Mouse (Mus musculus) hindbrain, postnatal 0 days (tissue): ENCODE measurements around the gene Ap5z1. TPM values are rescaled to one million over a fixed set of nuclear protein-coding genes. Genes with fewer than 3 reads are reported as not detected.

Experiments used
- ATAC-seq: fragments of 200-750 bp; cut with Nextera tagmentation; 2 replicates; pipeline ENCODE4 v1.8.0; 2017; ENCODE audit warnings: mild to moderate bottlenecking, moderate TSS enrichment, moderate library complexity
- DNase-seq: peaks from one replicate; pipeline ENCODE4 v3.0.0-alpha.2; 2015; ENCODE audit warnings: low spot score
- H3K27ac ChIP-seq: fragments of 300-500 bp; sonication (generic); 2 replicates; pipeline ENCODE4 v1.5.1; 2014; ENCODE audit warnings: mild to moderate bottlenecking
- H3K27me3 ChIP-seq: fragments of 300-500 bp; sonication (generic); 2 replicates; pipeline ENCODE4 v1.6.1; 2014; ENCODE audit warnings: low read length, mixed read lengths; ENCODE audit not compliant: insufficient read depth
- H3K36me3 ChIP-seq: fragments of 300-500 bp; sonication (generic); 2 replicates; pipeline ENCODE4 v1.6.1; 2014; ENCODE audit warnings: low read length, mixed read lengths; ENCODE audit not compliant: insufficient read depth
- H3K4me1 ChIP-seq: fragments of 300-500 bp; sonication (generic); 2 replicates; pipeline ENCODE4 v1.6.1; 2014; ENCODE audit warnings: antibody characterized with exemption, low read length, mixed read lengths; ENCODE audit not compliant: insufficient read depth
- H3K4me2 ChIP-seq: fragments of 300-500 bp; sonication (generic); 2 replicates; pipeline ENCODE4 v1.6.1; 2014; ENCODE audit warnings: low read depth, mild to moderate bottlenecking, low read length, moderate library complexity, mixed read lengths
- H3K4me3 ChIP-seq: fragments of 300-500 bp; sonication (generic); 2 replicates; pipeline ENCODE4 v1.5.1; 2014; ENCODE audit warnings: low read length
- H3K9ac ChIP-seq: fragments of 300-500 bp; sonication (generic); replicated peaks from 2 replicates; pipeline ENCODE4 v1.6.1; 2014; ENCODE audit warnings: mild to moderate bottlenecking, low read length, moderate library complexity, mixed read lengths
- H3K9me3 ChIP-seq: fragments of 300-500 bp; sonication (generic); 2 replicates; pipeline ENCODE4 v1.6.1; 2016; ENCODE audit warnings: low read length, mixed read lengths
- CTCF ChIP-seq: IDR thresholded peaks from 2 replicates; pipeline ENCODE4 v1.5.1; 2016; ENCODE audit warnings: antibody characterized with exemption, control low read depth, low read depth
- WGBS: fragments of 180-500 bp; shearing (Covaris S2); extraction: QIAGEN DNeasy Blood & Tissue Kit; methylation state at CpG from one replicate; pipeline ENCODE4 v1.1.7; 2014; 5-methylcytosine and 5-hydroxymethylcytosine counted together
- polyA plus RNA-seq: library from polyadenylated mRNA; unstranded; fragments of >200 nt; fragmentation: Nextera tagmentation; extraction: Ambion mirVana; gene quantifications from 2 replicates; pipeline ENCODE4 v1.2.1, GENCODE M21; 2015
- total RNA-seq: library from RNA; depleted of rRNA; stranded (reverse); fragments of >200 nt; gene quantifications from 2 replicates; pipeline ENCODE4 v1.2.3, GENCODE M21; 2014

Ap5z1 gene
- total and polyA plus RNA-seq, 2 experiments from 2014 or later = 7.5 to 22.1 TPM

GRCm38 (mm10) chr5:142443994-142444393 lies 19.8 kb upstream of the Ap5z1 start:
- DNase-seq = no peak
- H3K9ac ChIP-seq = no peak overlapping the region
- ATAC-seq = no peak
- H3K36me3 ChIP-seq = no peaks in the 10 kb centered on the region
- H3K4me3 ChIP-seq = no peak overlapping the region
- 75% methylated on average over 14 of the region's 14 CpGs for WGBS
- H3K4me1 ChIP-seq = peaks cover 20% of the 10 kb centered on the region
- no peak overlapping the region for H3K4me2 ChIP-seq
- no peaks in the 10 kb centered on the region for H3K27me3 ChIP-seq
- H3K27ac ChIP-seq = no peak overlapping the region
- no peak for TF ChIP-seq CTCF
- H3K9me3 ChIP-seq = no peaks in the 10 kb centered on the region

GRCm38 (mm10) chr5:142444791-142445531 lies 18.8 kb upstream of the Ap5z1 start:
- H3K9me3 ChIP-seq = no peaks in the 10 kb centered on the region
- H3K4me3 ChIP-seq = no peak overlapping the region
- no peaks in the 10 kb centered on the region for H3K36me3 ChIP-seq
- peaks cover 18% of the 10 kb centered on the region for H3K4me1 ChIP-seq
- H3K9ac ChIP-seq = no peak overlapping the region
- WGBS = 60% methylated on average over 11 of the region's 11 CpGs
- H3K27ac ChIP-seq = no peak overlapping the region
- no peak for ATAC-seq
- TF ChIP-seq CTCF = no peak
- no peaks in the 10 kb centered on the region for H3K27me3 ChIP-seq
- no peak overlapping the region for H3K4me2 ChIP-seq
- DNase-seq = no peak

- peak; percentile 28 for DNase-seq
- H3K9ac ChIP-seq = peak overlapping the region; percentile 30; the same call in 1 of the 2 replicates
- H3K4me1 ChIP-seq = peaks cover 15% of the 10 kb centered on the region
These were observed 18.0 kb upstream of the Ap5z1 start for GRCm38 (mm10) chr5:142445709-142446108.

GRCm38 (mm10) chr5:142448076-142448475 lies 15.7 kb upstream of the Ap5z1 start:
- H3K27me3 ChIP-seq = no peaks in the 10 kb centered on the region
- no peak overlapping the region for H3K9ac ChIP-seq
- peak; percentile 99 for TF ChIP-seq CTCF
- no peaks in the 10 kb centered on the region for H3K9me3 ChIP-seq
- H3K4me1 ChIP-seq = peaks cover 15% of the 10 kb centered on the region
- 5% methylated on average over 9 of the region's 9 CpGs for WGBS
- H3K36me3 ChIP-seq = peaks cover 7% of the 10 kb centered on the region; the same call in 1 of the 2 replicates
- H3K27ac ChIP-seq = 0 out of 2 replicates have a peak overlapping the region, but pooled peaks have one; percentile 3
- ATAC-seq (peak; percentile 83), DNase-seq (peak; percentile 96)
- H3K4me3 ChIP-seq = no peak overlapping the region
- H3K4me2 ChIP-seq = no peak overlapping the region

More at GRCm38 (mm10) chr5:142445709-142446108, 18.0 kb upstream of the Ap5z1 start:
- 0 out of 2 replicates have a peak, but pooled peaks have one; percentile 8 for ATAC-seq
- H3K9me3 ChIP-seq = no peaks in the 10 kb centered on the region
- TF ChIP-seq CTCF = peak; percentile 17; the same call in 1 of the 2 replicates
- 37% methylated on average over 8 of the region's 8 CpGs for WGBS
- H3K4me3 ChIP-seq = no peak overlapping the region
- no peaks in the 10 kb centered on the region for H3K27me3 ChIP-seq
- H3K36me3 ChIP-seq = 0 out of 2 replicates have a peak, but pooled peaks cover under 1% of the 10 kb centered on the region
- no peak overlapping the region for H3K4me2 ChIP-seq
- H3K27ac ChIP-seq = no peak overlapping the region

GRCm38 (mm10) chr5:142448623-142449022 lies 15.1 kb upstream of the Ap5z1 start:
- 57% methylated on average over 12 of the region's 12 CpGs for WGBS

GRCm38 (mm10) chr5:142450846-142451245 lies 12.9 kb upstream of the Ap5z1 start:
- DNase-seq = no peak
- no peak overlapping the region for H3K27ac ChIP-seq
- peaks cover 29% of the 10 kb centered on the region for H3K36me3 ChIP-seq
- no peak overlapping the region for H3K4me3 ChIP-seq
- H3K4me2 ChIP-seq = no peak overlapping the region
- H3K27me3 ChIP-seq = no peaks in the 10 kb centered on the region
- peaks cover 7% of the 10 kb centered on the region; the same call in 1 of the 2 replicates for H3K4me1 ChIP-seq
- WGBS = 84% methylated on average over 9 of the region's 9 CpGs
- TF ChIP-seq CTCF = no peak
- H3K9ac ChIP-seq = no peak overlapping the region
- H3K9me3 ChIP-seq = no peaks in the 10 kb centered on the region
- no peak for ATAC-seq

More at GRCm38 (mm10) chr5:142448623-142449022, 15.1 kb upstream of the Ap5z1 start:
- DNase-seq (no peak), ATAC-seq (no peak)
- Histone ChIP-seq H3K4me2 (no peak overlapping the region), H3K9ac (no peak overlapping the region), H3K36me3 (peaks cover 10% of the 10 kb centered on the region; the same call in 1 of the 2 replicates), H3K27ac (no peak overlapping the region), H3K9me3 (no peaks in the 10 kb centered on the region), H3K27me3 (no peaks in the 10 kb centered on the region), H3K4me3 (no peak overlapping the region), H3K4me1 (peaks cover 15% of the 10 kb centered on the region)
- no peak for TF ChIP-seq CTCF

- H3K4me3 ChIP-seq = no peak overlapping the region
- peaks cover 6% of the 10 kb centered on the region; the same call in 1 of the 2 replicates for H3K4me1 ChIP-seq
- H3K9ac ChIP-seq = no peak overlapping the region
- H3K27me3 ChIP-seq = no peaks in the 10 kb centered on the region
- ATAC-seq (no peak), DNase-seq (peak; percentile 35)
- H3K36me3 ChIP-seq = peaks cover 38% of the 10 kb centered on the region
- TF ChIP-seq CTCF = no peak
- WGBS = 18% methylated on average over 1 of the region's 1 CpGs
- no peaks in the 10 kb centered on the region for H3K9me3 ChIP-seq
- H3K27ac ChIP-seq = no peak overlapping the region
- no peak overlapping the region for H3K4me2 ChIP-seq
These were observed 12.0 kb upstream of the Ap5z1 start for GRCm38 (mm10) chr5:142451759-142452158.
